Mouse (Mus musculus): Measurements from ENCODE around the gene Gm6614. TPM values are rescaled to one million over a fixed set of nuclear protein-coding genes. Genes with fewer than 3 reads are reported as not detected.

The Gm6614 gene
- polyA plus RNA-seq, 1 experiment from 2014 or later: 0.12 TPM

DNA sequence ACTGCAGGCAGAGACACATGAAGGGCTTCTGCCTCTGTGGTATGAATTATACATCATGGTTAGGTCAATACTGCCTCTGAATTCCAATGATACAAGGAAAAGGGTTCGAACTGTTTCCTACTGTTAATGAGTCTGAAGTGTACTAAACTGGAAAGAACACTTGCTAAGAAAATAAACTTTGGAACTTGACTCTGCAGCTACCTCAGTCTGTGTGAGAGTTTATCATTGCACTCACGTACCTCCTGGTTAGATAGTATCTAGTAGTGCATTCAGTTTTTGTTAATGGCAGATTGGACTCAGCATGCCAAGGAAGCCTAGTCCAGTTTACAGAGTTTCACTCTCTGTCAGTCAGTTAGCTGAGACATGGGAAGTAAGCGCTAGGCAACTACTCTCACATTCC lies 26.6 kb downstream of the Gm6614 start:
- Histone ChIP-seq H3K9me3 (ENCODE audit: control insufficient read depth, low read length) (no peaks in the 10 kb centered on the region), H3K27me3 (ENCODE audit: control insufficient read depth, insufficient read depth, low read length) (no peaks in the 10 kb centered on the region), H3K36me3 (ENCODE audit: control insufficient read depth, insufficient read depth, low read length) (no peaks in the 10 kb centered on the region), H3K4me3 (ENCODE audit: low read depth, low read length) (no peak overlapping the region), H3K4me2 (ENCODE audit: low read depth) (no peak overlapping the region), H3K4me1 (ENCODE audit: control insufficient read depth, insufficient read depth, low read length) (no peaks in the 10 kb centered on the region), H3K27ac (ENCODE audit: low read depth, low read length) (no peak overlapping the region), H3K9ac (ENCODE audit: low read length) (no peak overlapping the region)
- no peak for DNase-seq (ENCODE audit: low spot score)
- ATAC-seq (ENCODE audit: insufficient read depth, low FRiP score, low TSS enrichment): no peak
- WGBS: 90% methylated on average over 3 of the region's 3 CpGs

DNA sequence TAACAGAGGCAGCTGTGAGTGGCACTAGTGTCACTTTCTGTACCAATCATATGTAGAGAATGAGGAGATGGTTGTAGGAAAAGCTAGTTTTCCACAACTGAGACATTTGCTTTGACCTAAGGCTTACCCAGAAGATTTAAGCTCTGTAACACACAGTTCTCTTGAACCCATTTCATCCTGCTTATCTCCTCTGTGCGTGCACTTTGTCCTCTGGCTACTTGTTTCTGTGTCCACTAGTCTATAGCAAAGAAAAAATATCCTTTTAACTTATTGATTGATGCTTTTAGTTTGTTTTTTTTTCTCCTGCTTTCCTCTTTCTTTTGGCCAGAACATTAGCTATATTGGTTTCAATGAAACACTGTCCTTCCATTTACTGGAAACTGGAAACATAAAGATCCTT lies 48.8 kb downstream of the Gm6614 start:
- no peaks in the 10 kb centered on the region for H3K27me3 ChIP-seq (ENCODE audit: control insufficient read depth, insufficient read depth, low read length)
- no peaks in the 10 kb centered on the region for H3K4me1 ChIP-seq (ENCODE audit: control insufficient read depth, insufficient read depth, low read length)
- DNase-seq (ENCODE audit: low spot score) (no peak), ATAC-seq (ENCODE audit: insufficient read depth, low FRiP score, low TSS enrichment) (no peak)
- H3K4me2 ChIP-seq (ENCODE audit: low read depth): no peak overlapping the region
- H3K27ac ChIP-seq (ENCODE audit: low read depth, low read length): no peak overlapping the region
- H3K9me3 ChIP-seq (ENCODE audit: control insufficient read depth, low read length): no peaks in the 10 kb centered on the region
- WGBS: 76% methylated on average over 1 of the region's 1 CpGs
- H3K9ac ChIP-seq (ENCODE audit: low read length): no peak overlapping the region
- H3K36me3 ChIP-seq (ENCODE audit: control insufficient read depth, insufficient read depth, low read length): no peaks in the 10 kb centered on the region
- H3K4me3 ChIP-seq (ENCODE audit: low read depth, low read length): no peak overlapping the region

DNA sequence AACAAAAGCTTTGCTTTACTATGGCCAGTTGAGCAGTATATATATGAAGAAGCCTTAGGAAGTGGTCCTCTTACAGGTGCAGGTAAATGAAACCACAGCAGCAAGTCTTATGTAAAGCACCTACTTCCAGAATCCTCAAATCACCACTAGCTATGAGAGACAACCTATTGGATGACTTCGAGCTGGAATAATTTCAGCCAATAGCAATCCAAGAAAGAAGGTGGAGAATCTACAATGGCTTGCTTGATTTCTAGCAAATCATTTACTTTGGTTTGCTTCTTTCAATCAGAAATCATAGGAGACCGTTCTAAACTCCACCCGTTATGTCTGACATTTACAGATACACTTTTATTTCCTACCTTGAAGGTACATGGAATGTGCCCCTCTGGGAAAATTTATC lies 49.4 kb downstream of the Gm6614 start:
- no peak overlapping the region for H3K9ac ChIP-seq (ENCODE audit: low read length)
- no peak overlapping the region for H3K27ac ChIP-seq (ENCODE audit: low read depth, low read length)
- no peak for ATAC-seq (ENCODE audit: insufficient read depth, low FRiP score, low TSS enrichment)
- H3K27me3 ChIP-seq (ENCODE audit: control insufficient read depth, insufficient read depth, low read length): no peaks in the 10 kb centered on the region
- H3K4me1 ChIP-seq (ENCODE audit: control insufficient read depth, insufficient read depth, low read length): no peaks in the 10 kb centered on the region
- H3K4me3 ChIP-seq (ENCODE audit: low read depth, low read length): no peak overlapping the region
- H3K4me2 ChIP-seq (ENCODE audit: low read depth): no peak overlapping the region
- 94% methylated on average over 3 of the region's 3 CpGs for WGBS
- no peaks in the 10 kb centered on the region for H3K36me3 ChIP-seq (ENCODE audit: control insufficient read depth, insufficient read depth, low read length)
- no peaks in the 10 kb centered on the region for H3K9me3 ChIP-seq (ENCODE audit: control insufficient read depth, low read length)
- DNase-seq (ENCODE audit: low spot score): no peak

DNA sequence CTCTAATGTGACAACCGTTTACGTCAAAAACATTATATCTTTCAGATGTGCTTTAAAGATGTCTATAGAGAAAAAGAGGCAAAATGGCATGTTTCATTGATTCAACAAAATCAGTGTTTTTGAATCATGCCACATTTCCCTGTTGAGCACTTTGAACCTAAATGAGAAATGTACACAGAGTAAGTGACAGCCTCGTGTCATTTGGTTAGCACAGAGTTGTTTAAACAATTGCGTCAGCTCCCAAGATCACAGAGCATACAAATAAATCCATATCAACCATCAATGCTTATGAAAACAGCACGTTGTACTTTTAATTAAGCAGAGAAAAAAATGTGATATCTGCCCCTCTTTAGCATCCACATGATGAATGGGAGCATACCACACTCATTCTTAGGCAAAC lies 50.7 kb downstream of the Gm6614 start:
- Histone ChIP-seq H3K9me3 (ENCODE audit: control insufficient read depth, low read length) (no peaks in the 10 kb centered on the region), H3K36me3 (ENCODE audit: control insufficient read depth, insufficient read depth, low read length) (no peaks in the 10 kb centered on the region), H3K27me3 (ENCODE audit: control insufficient read depth, insufficient read depth, low read length) (no peaks in the 10 kb centered on the region), H3K4me3 (ENCODE audit: low read depth, low read length) (no peak overlapping the region), H3K9ac (ENCODE audit: low read length) (no peak overlapping the region), H3K27ac (ENCODE audit: low read depth, low read length) (no peak overlapping the region), H3K4me2 (ENCODE audit: low read depth) (no peak overlapping the region), H3K4me1 (ENCODE audit: control insufficient read depth, insufficient read depth, low read length) (no peaks in the 10 kb centered on the region)
- no peak for ATAC-seq (ENCODE audit: insufficient read depth, low FRiP score, low TSS enrichment)
- 83% methylated on average over 5 of the region's 5 CpGs for WGBS
- DNase-seq (ENCODE audit: low spot score): no peak

DNA sequence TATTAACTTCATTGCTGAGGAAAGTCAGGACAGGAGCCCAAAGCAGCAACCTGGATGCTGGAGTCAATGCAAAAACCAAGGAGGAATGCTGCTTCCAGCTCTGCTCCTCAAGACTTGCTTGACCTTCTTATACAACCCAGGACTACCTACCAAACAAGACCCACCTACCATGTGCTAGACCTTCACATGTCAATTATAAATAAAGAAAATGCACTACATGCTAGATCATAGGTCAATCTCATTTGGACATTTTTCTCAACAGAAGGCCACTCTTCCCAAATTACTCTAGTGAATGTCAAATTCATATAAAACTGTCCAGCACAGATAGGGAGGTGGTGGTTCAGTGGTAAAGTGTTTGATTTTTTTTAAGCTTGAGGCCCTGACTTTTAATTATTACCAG lies 64.4 kb downstream of the Gm6614 start, which contains the start of gene Slco1a1:
TSS of gene Slco1a1 (minus strand) at position 101 of the 400 bp plus-strand sequence.
- no peak within 1 kb of the TSS for H3K4me3 ChIP-seq (ENCODE audit: low read depth, low read length)

DNA sequence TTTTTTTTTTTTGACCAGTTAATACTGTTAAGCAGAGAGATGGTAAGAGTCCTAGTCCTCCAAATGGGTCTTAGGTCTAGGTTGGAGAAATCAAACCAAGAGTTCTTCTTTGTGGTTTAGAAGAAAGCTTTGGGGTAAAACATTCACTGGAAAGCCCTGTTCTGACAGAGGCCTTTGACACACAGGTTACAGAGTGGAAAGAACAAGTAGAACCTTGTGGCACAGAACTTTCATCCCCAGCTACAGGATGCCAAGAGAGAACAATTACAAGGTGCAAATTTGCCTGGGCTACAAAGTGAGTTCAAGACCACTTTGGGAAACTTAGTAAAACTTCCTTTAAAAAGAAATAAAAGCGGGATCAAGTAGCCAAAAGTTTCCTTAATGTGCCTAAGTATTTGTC lies 70.8 kb downstream of the Gm6614 start:
- Histone ChIP-seq H3K36me3 (ENCODE audit: control insufficient read depth, insufficient read depth, low read length) (no peaks in the 10 kb centered on the region), H3K4me2 (ENCODE audit: low read depth) (no peak overlapping the region), H3K4me3 (ENCODE audit: low read depth, low read length) (no peak overlapping the region), H3K27ac (ENCODE audit: low read depth, low read length) (no peak overlapping the region), H3K9me3 (ENCODE audit: control insufficient read depth, low read length) (no peaks in the 10 kb centered on the region), H3K4me1 (ENCODE audit: control insufficient read depth, insufficient read depth, low read length) (no peaks in the 10 kb centered on the region), H3K27me3 (ENCODE audit: control insufficient read depth, insufficient read depth, low read length) (no peaks in the 10 kb centered on the region), H3K9ac (ENCODE audit: low read length) (no peak overlapping the region)
- DNase-seq (ENCODE audit: low spot score) (no peak), ATAC-seq (ENCODE audit: insufficient read depth, low FRiP score, low TSS enrichment) (no peak)
- WGBS: 72% methylated on average over 1 of the region's 1 CpGs

More for the DNA sequence above, 64.4 kb downstream of the Gm6614 start, which contains the start of gene Slco1a1:
- no peak within 1 kb of the TSS for H3K9ac ChIP-seq (ENCODE audit: low read length)
- no peaks in the 10 kb centered on the region for H3K9me3 ChIP-seq (ENCODE audit: control insufficient read depth, low read length)
- no peaks in the 10 kb centered on the region for H3K4me1 ChIP-seq (ENCODE audit: control insufficient read depth, insufficient read depth, low read length)
- H3K4me2 ChIP-seq (ENCODE audit: low read depth): no peak within 1 kb of the TSS
- ATAC-seq (ENCODE audit: insufficient read depth, low FRiP score, low TSS enrichment): no peak
- no peaks in the 10 kb centered on the region for H3K36me3 ChIP-seq (ENCODE audit: control insufficient read depth, insufficient read depth, low read length)
- H3K27me3 ChIP-seq (ENCODE audit: control insufficient read depth, insufficient read depth, low read length): no peaks in the 10 kb centered on the region
- H3K27ac ChIP-seq (ENCODE audit: low read depth, low read length): no peak within 1 kb of the TSS
- no peak for DNase-seq (ENCODE audit: low spot score)

Other genes with a start within 250 kb of the Gm6614 start
- not detected in 2 replicates for gene Gm5724, start 237.6 kb downstream of the Gm6614 start, polyA plus RNA-seq (2014; fragmentation: Nextera tagmentation; extraction: Ambion mirVana)
- gene Slco1a4, start 155.2 kb downstream of the Gm6614 start, polyA plus RNA-seq (2014; fragmentation: Nextera tagmentation; extraction: Ambion mirVana): 0.13 TPM in 1 of 2 replicates, not detected in the other
- gene Slco1a1, start 64.5 kb downstream of the Gm6614 start, polyA plus RNA-seq (2014; fragmentation: Nextera tagmentation; extraction: Ambion mirVana): not detected in 2 replicates
- gene Slco1a6, start 197.1 kb upstream of the Gm6614 start, polyA plus RNA-seq (2014; fragmentation: Nextera tagmentation; extraction: Ambion mirVana): not detected in 2 replicates

Data from neural tube, embryonic 11.5 days (tissue).